In genomic region chr7:132371832-132372231, GRCm38 (mm10) we compare ENCODE assay signal across 17 mouse cellular contexts. TPM values are rescaled to one million over a fixed set of nuclear protein-coding genes. Genes with fewer than 3 reads are reported as not detected.
DNase-seq lines count a peak whose midpoint lies in the region; ATAC-seq lines count a peak whose summit lies in the region.
"Had no signal": no experiment of that assay in that cellular context is flagged by ENCODE, and none has a peak within 500 bp of the region (broad histone marks: within the 10 kb centered on the region; RNA-seq: fewer than 3 reads in every experiment).

No protein-coding gene starts in this region.

- H3K27me3 ChIP-seq in hindbrain, embryonic 12.5 days: no peaks in the 10 kb centered on the region
- H3K27me3 ChIP-seq in hindbrain, embryonic 16.5 days (replicated peaks; ENCODE audit: control insufficient read depth, insufficient read depth, low read length): no peaks in the 10 kb centered on the region
- H3K27me3 ChIP-seq in hindbrain, embryonic 14.5 days (ENCODE audit: control insufficient read depth, insufficient read depth, low read length): no peaks in the 10 kb centered on the region
- H3K27me3 ChIP-seq: limb, embryonic 15.5 days had no signal

- no peak overlapping the region for H3K4me2 ChIP-seq in hindbrain, embryonic 12.5 days (replicated peaks)
- H3K4me2 ChIP-seq in hindbrain, embryonic 16.5 days (ENCODE audit: low read length): no peak overlapping the region
- H3K4me2 ChIP-seq in hindbrain, embryonic 14.5 days (replicated peaks): no peak overlapping the region
- H3K4me2 ChIP-seq: limb, embryonic 15.5 days had no signal

- no peak overlapping the region for H3K9ac ChIP-seq in hindbrain, embryonic 12.5 days
- H3K9ac ChIP-seq in hindbrain, embryonic 16.5 days (ENCODE audit: low read depth, low read length): no peak overlapping the region
- no peak overlapping the region for H3K9ac ChIP-seq in hindbrain, embryonic 14.5 days
- H3K9ac ChIP-seq: limb, embryonic 15.5 days had no signal

- H3K9me3 ChIP-seq in hindbrain, embryonic 12.5 days (replicated peaks): no peaks in the 10 kb centered on the region
- no peaks in the 10 kb centered on the region for H3K9me3 ChIP-seq in hindbrain, embryonic 16.5 days (ENCODE audit: control insufficient read depth, low read length)
- H3K9me3 ChIP-seq in hindbrain, embryonic 14.5 days (ENCODE audit: control insufficient read depth, low read length): no peaks in the 10 kb centered on the region
- H3K9me3 ChIP-seq: heart, embryonic 10.5 days; limb, embryonic 15.5 days had no signal

- H3K36me3 ChIP-seq in hindbrain, embryonic 12.5 days: no peaks in the 10 kb centered on the region
- no peaks in the 10 kb centered on the region for H3K36me3 ChIP-seq in hindbrain, embryonic 16.5 days (ENCODE audit: control insufficient read depth, insufficient read depth, low read length)
- no peaks in the 10 kb centered on the region for H3K36me3 ChIP-seq in hindbrain, embryonic 14.5 days (replicated peaks; ENCODE audit: control insufficient read depth, insufficient read depth)
- H3K36me3 ChIP-seq: heart, embryonic 10.5 days; limb, embryonic 15.5 days had no signal

- H3K4me1 ChIP-seq in hindbrain, embryonic 12.5 days: peaks cover 21% of the 10 kb centered on the region
- peaks cover 13% of the 10 kb centered on the region for H3K4me1 ChIP-seq in hindbrain, embryonic 16.5 days (ENCODE audit: control insufficient read depth, insufficient read depth, low read depth, low read length)
- peaks cover 15% of the 10 kb centered on the region for H3K4me1 ChIP-seq in hindbrain, embryonic 14.5 days (replicated peaks; ENCODE audit: control insufficient read depth, insufficient read depth, low read length)

- no peak for ATAC-seq in cerebellum, adult (ENCODE audit: insufficient number of reproducible peaks, low FRiP score, low TSS enrichment)
- ATAC-seq in hindbrain, embryonic 12.5 days (ENCODE audit: low FRiP score): no peak
- ATAC-seq in hindbrain, embryonic 16.5 days: no peak
- no peak for ATAC-seq in hindbrain, embryonic 14.5 days (ENCODE audit: low FRiP score)
- ATAC-seq in megakaryocyte-erythroid progenitor cell, adult 5-6 weeks (replicated peaks; ENCODE audit: low FRiP score, low TSS enrichment, poor library complexity, severe bottlenecking): no peak

- H3K27ac ChIP-seq in hindbrain, embryonic 12.5 days: peak overlapping the region; percentile 80; the same call in 1 of the 2 replicates
- no peak overlapping the region; the same call in 1 of the 2 replicates for H3K27ac ChIP-seq in hindbrain, embryonic 16.5 days (ENCODE audit: low read depth, low read length)
- peak overlapping the region; percentile 11; the same call in 1 of the 2 replicates for H3K27ac ChIP-seq in hindbrain, embryonic 14.5 days
- H3K27ac ChIP-seq: heart, embryonic 10.5 days; limb, embryonic 15.5 days had no signal

- peak; percentile 12 for DNase-seq in cerebellum, adult 8-10 months
- DNase-seq in 3T3-L1 (ENCODE audit: low read depth, low spot score): peak; percentile 49
- DNase-seq in hindbrain, embryonic 14.5 days (ENCODE audit: low spot score): no peak
- DNase-seq in heart, adult 18-20 months: no peak
- DNase-seq: adrenal gland, postnatal 14 days; gastrocnemius, postnatal 36 days; heart, postnatal 10 days; layer of hippocampus, postnatal 36 days; lung, adult 18-20 months; lung, postnatal 36 days; thymus, postnatal 4 days had no signal

- H3K4me3 ChIP-seq in hindbrain, embryonic 12.5 days: no peak overlapping the region
- H3K4me3 ChIP-seq in hindbrain, embryonic 16.5 days (ENCODE audit: low read length): no peak overlapping the region
- H3K4me3 ChIP-seq in hindbrain, embryonic 14.5 days (replicated peaks; ENCODE audit: low read length): no peak overlapping the region
- H3K4me3 ChIP-seq: heart, embryonic 10.5 days; limb, embryonic 15.5 days had no signal

- 74% methylated on average over 1 of the region's 1 CpGs for WGBS in hindbrain, embryonic 12.5 days
- WGBS in hindbrain, embryonic 16.5 days: 61% methylated on average over 1 of the region's 1 CpGs
- WGBS in hindbrain, embryonic 14.5 days: 64% methylated on average over 1 of the region's 1 CpGs

RNA-seq across cellular contexts. Expression of gene Chst15, which starts 54.8 kb away (rescaled TPM):
- 28.6 and 29.8 TPM in 2 replicates for polyA plus RNA-seq in hindbrain, embryonic 12.5 days (2016; fragmentation: Nextera tagmentation; extraction: Ambion mirVana)
- 18.5 and 24.4 TPM in 2 replicates for polyA plus RNA-seq in hindbrain, embryonic 16.5 days (2015; fragmentation: Nextera tagmentation; extraction: Ambion mirVana)
- 16.3 and 17.1 TPM in 2 replicates for polyA plus RNA-seq in hindbrain, embryonic 14.5 days (2014; fragmentation: Nextera tagmentation; extraction: Ambion mirVana)
- 16.0 and 18.4 TPM in 2 replicates for total RNA-seq in megakaryocyte-erythroid progenitor cell, adult 5-6 weeks (2014; fragmentation: Nextera tagmentation)
- 11.0 and 13.8 TPM in 2 replicates for total RNA-seq in megakaryocyte-erythroid progenitor cell, adult 5-6 weeks (2017)
- 1 to 10 TPM; 6.0 to 9.3 TPM for total RNA-seq in heart, adult 18-20 months (2021)

Comparison
In these comparisons a context has a peak if more than half of its experiments do, and no peak if none do; other contexts are left out.
1. DNase-seq: peak in cerebellum, adult 8-10 months (single experiment) and 3T3-L1 (single experiment); none in hindbrain, embryonic 14.5 days (single experiment) and heart, adult 18-20 months (0 of 2).